Mouse (Mus musculus): ENCODE measurements around the gene Scaf8. TPM values are rescaled to one million over a fixed set of nuclear protein-coding genes. Genes with fewer than 3 reads are reported as not detected.

Scaf8 gene
- polyA plus RNA-seq, 1 experiment from 2014 or later = 20.9 TPM

DNA sequence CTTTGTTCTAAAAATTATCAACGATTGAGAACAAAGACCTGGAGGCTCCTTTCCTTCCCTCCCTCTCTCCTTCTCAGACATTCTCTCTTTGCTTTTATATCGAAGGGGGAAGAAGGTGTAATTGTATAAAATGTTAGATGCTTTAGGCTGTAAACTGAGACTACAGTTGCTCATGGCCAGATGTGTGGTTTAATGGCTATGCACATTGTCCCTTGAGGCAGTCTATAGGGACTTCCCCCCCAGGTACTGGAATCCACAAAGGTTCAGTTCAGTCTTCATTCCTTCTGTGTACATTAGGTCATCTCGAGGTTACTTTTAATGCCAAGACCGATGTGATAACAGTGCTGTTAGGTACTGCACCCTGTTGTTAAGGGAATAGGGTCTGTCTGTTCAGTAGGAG is 89.1 kb downstream of the Scaf8 start:
- Histone ChIP-seq H3K4me1 (no peaks in the 10 kb centered on the region), H3K9me3 (replicated peaks) (no peaks in the 10 kb centered on the region), H3K4me3 (no peak overlapping the region), H3K27ac (replicated peaks) (no peak overlapping the region), H3K27me3 (ENCODE audit: low read depth, poor library complexity, severe bottlenecking) (no peaks in the 10 kb centered on the region), H3K36me3 (peaks cover 86% of the 10 kb centered on the region)
- no peak for DNase-seq (ENCODE audit: low spot score)
- WGBS = 89% methylated on average over 4 of the region's 4 CpGs

DNA sequence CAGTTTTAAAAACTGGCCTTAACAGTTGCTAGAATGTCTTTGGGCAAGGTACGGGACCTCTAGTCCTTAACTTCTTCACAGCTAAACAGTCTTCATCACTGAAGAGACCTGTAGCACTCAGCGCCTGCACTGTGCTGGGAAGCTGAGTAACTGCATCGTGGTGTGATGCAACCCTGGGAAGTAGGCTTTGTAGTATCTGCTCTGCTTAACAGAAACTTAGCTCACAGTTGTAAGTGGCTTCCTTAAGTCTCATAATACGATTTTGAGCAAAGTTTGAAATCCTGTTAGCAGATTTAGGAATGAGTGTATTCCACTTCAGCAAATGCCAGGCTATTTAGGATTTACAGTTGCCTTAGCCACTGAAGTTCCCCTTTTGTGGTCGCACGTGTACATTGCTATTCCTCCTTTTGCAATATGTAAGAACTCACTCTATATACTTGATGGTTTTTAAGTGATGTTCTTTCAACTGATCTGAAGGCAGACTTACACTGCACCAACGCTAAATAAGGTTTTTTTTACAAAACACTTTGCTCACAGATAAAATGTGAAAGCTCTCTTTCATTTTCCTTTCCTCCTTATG is 90.1 kb downstream of the Scaf8 start:
- H3K27ac ChIP-seq (replicated peaks) = no peak overlapping the region
- H3K4me1 ChIP-seq = no peaks in the 10 kb centered on the region
- H3K27me3 ChIP-seq (ENCODE audit: low read depth, poor library complexity, severe bottlenecking) = no peaks in the 10 kb centered on the region
- H3K9me3 ChIP-seq (replicated peaks) = no peaks in the 10 kb centered on the region
- H3K4me3 ChIP-seq = no peak overlapping the region
- 90% methylated on average over 7 of the region's 7 CpGs for WGBS
- H3K36me3 ChIP-seq = peaks cover 85% of the 10 kb centered on the region
- no peak for DNase-seq (ENCODE audit: low spot score)

DNA sequence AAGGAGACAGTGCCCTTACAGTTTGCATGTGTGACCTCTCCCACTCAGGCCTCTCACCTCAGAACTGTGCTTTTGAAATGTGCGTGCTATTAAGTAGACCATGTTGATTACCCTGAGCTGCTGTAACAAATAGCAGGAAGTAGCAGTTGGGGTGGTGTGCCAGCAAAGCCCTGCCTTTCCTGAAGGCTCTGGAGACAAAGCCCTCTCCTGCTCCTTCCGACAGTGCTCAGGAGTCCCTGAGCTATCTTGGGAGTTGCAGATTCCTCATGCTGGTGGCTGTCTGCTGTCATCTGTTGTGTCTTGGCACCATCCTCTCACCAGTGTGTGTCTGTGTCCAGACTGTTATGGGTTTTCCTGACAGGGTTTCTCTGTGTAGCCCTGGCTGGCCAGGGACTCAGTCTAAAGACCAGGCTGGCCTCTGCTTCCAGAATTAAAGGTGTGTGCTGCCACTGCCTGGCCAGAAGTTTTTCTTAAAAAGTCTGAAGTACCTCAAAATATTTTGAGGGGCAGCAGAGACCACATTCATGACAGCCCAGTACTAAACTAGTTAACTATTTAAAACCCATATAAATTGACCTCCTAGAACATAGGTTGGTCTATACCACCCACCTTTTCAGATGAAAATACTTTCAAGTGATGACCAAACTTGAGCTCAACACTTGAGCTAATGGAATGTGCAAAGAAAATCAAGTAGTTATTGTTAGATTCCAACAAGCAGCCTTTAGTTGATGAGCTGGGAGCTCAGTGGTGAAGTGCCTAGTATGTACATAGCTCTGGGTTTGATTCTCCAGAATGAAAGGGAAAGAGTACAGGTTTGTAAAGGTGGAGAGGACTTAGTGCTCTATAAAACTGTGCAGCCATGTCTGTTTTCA is 92.0 kb downstream of the Scaf8 start:
- H3K27ac ChIP-seq (replicated peaks) = no peak overlapping the region
- no peak for DNase-seq (ENCODE audit: low spot score)

DNA sequence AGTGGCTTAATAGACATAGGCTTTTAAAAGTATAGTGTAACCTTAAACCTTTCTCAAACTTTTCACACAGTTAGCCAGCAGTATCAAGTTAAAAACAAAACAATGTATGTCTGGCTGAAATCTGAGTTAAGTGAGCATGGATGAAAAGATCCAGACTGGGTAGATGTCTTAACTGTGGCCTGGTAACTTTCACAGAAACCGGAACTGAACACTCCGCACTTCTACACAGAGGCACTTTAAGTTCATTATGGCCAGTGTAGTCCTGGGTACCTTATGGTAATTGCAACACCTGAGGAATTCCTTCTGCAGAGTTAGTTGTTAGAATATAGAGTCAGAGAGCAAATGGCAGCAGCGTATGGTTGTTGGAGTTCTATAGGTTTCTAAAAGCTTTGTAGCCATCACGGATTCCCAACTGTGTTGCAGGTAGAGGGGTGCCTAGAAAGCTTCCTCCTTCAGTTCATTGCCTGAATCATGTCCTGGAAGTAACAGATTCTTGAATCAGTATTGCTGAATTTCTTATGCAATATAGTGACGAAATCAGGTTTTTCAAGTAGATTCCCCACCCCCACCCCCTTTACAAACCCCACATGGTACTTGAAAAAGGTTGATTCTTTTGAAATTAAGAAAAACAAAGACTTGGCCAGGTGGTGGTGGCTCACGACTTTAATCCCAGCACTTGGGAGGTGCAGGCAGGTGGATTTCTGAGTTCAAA is 92.9 kb downstream of the Scaf8 start:
- WGBS = 90% methylated on average over 6 of the region's 6 CpGs
- Histone ChIP-seq H3K27ac (replicated peaks) (no peak overlapping the region), H3K4me1 (no peaks in the 10 kb centered on the region), H3K9me3 (replicated peaks) (no peaks in the 10 kb centered on the region), H3K4me3 (no peak overlapping the region), H3K36me3 (peaks cover 67% of the 10 kb centered on the region), H3K27me3 (ENCODE audit: low read depth, poor library complexity, severe bottlenecking) (no peaks in the 10 kb centered on the region)
- no peak for DNase-seq (ENCODE audit: low spot score)

More for the DNA sequence above, 92.0 kb downstream of the Scaf8 start:
- Histone ChIP-seq H3K27me3 (ENCODE audit: low read depth, poor library complexity, severe bottlenecking) (no peaks in the 10 kb centered on the region), H3K9me3 (replicated peaks) (no peaks in the 10 kb centered on the region), H3K4me3 (no peak overlapping the region), H3K4me1 (no peaks in the 10 kb centered on the region), H3K36me3 (peaks cover 70% of the 10 kb centered on the region)
- 86% methylated on average over 2 of the region's 2 CpGs for WGBS

DNA sequence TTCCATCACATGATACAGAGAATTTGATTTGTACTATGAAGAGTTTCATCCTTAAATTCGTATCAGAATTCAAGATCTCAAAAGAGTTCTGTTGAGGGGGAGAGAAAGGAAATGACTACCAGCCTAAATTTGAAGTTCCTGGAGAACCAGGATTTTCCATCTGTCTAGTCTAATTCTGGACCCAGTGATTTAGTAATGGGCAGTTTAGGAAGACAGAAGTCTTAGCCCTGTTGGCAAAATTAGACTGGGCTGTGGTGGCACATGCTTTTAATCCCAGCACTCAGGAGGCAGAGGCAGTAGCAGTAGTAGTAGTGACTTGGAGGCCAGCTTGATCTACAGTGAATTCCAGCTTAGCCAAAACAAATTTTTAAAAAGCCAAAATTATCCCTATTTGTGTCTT is 93.7 kb downstream of the Scaf8 start:
- H3K36me3 ChIP-seq = peaks cover 67% of the 10 kb centered on the region
- 84% methylated on average over 1 of the region's 1 CpGs for WGBS
- H3K27ac ChIP-seq (replicated peaks) = no peak overlapping the region

DNA sequence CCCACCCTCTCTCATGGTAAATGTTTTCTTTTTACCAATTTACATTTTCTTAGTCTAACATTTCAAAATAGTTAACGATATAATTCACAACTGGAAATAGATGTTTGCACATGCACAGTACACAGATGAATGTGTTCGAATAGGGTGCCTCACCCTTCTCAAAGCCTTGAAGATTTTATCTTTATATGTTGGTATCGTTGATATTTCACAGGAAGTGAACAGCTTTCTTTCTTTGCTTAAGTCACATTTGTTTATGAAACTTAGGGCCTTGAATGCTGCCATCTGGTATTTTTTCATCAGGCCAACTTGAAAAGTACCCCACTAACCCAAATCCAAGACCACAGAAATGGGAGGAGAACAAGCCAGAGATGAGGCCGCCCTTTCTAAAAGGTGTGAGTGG is 94.8 kb downstream of the Scaf8 start:
- Histone ChIP-seq H3K4me1 (no peaks in the 10 kb centered on the region), H3K27ac (replicated peaks) (no peak overlapping the region), H3K36me3 (peaks cover 62% of the 10 kb centered on the region), H3K27me3 (ENCODE audit: low read depth, poor library complexity, severe bottlenecking) (no peaks in the 10 kb centered on the region), H3K9me3 (replicated peaks) (no peaks in the 10 kb centered on the region), H3K4me3 (no peak overlapping the region)
- DNase-seq (ENCODE audit: low spot score) = no peak
- 93% methylated on average over 4 of the region's 4 CpGs for WGBS

More for the DNA sequence above, 93.7 kb downstream of the Scaf8 start:
- H3K9me3 ChIP-seq (replicated peaks) = no peaks in the 10 kb centered on the region
- H3K4me3 ChIP-seq = no peak overlapping the region
- no peaks in the 10 kb centered on the region for H3K4me1 ChIP-seq
- DNase-seq (ENCODE audit: low spot score) = no peak
- H3K27me3 ChIP-seq (ENCODE audit: low read depth, poor library complexity, severe bottlenecking) = no peaks in the 10 kb centered on the region

DNA sequence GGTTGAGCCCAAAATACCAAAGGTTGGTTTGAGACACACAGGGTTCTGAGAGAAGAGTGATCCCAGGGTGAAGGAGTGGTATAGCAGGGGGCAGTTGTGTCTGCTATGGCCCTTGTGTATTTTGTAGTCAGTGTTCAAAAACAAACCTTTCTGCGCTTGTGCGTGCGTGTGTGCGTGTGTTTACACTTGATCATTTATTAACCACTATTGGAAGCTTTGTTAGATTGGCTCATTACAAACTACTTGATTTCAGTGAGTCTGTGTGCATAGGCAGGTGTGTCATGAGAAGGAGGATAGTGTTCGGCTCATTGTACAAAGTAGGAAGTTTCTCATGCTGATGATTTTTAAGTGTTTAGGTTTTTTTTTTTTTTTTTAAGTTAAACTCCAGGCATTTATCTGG is 95.4 kb downstream of the Scaf8 start:
- no peaks in the 10 kb centered on the region for H3K27me3 ChIP-seq (ENCODE audit: low read depth, poor library complexity, severe bottlenecking)
- WGBS = 94% methylated on average over 5 of the region's 5 CpGs
- no peaks in the 10 kb centered on the region for H3K9me3 ChIP-seq (replicated peaks)
- no peak overlapping the region for H3K27ac ChIP-seq (replicated peaks)
- DNase-seq (ENCODE audit: low spot score) = no peak
- H3K36me3 ChIP-seq = peaks cover 62% of the 10 kb centered on the region
- no peaks in the 10 kb centered on the region for H3K4me1 ChIP-seq
- H3K4me3 ChIP-seq = no peak overlapping the region

DNA sequence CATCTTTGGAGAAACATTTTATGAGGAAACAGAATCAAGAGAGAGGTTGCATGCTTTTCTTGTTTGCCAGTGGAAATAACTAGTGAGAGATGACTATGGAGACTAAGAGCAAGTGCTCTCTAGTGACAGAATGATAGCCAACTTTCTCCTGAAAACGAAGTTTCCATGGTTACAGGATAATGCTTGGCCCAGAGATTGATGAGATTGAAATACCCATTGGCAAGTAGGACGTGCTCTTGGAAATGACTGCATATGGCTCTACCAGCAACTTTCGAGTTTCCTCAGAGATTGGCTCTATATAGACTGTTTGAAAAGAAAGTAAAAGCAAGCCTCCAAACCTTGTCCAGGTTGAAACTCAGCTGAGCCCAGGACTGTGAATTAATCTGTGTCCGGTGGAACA is 97.3 kb downstream of the Scaf8 start:
- H3K9me3 ChIP-seq (replicated peaks) = no peaks in the 10 kb centered on the region
- no peak overlapping the region for H3K27ac ChIP-seq (replicated peaks)
- H3K4me1 ChIP-seq = no peaks in the 10 kb centered on the region
- WGBS = 92% methylated on average over 4 of the region's 4 CpGs
- H3K36me3 ChIP-seq = peaks cover 59% of the 10 kb centered on the region
- no peak for DNase-seq (ENCODE audit: low spot score)
- H3K4me3 ChIP-seq = no peak overlapping the region
- H3K27me3 ChIP-seq (ENCODE audit: low read depth, poor library complexity, severe bottlenecking) = no peaks in the 10 kb centered on the region

DNA sequence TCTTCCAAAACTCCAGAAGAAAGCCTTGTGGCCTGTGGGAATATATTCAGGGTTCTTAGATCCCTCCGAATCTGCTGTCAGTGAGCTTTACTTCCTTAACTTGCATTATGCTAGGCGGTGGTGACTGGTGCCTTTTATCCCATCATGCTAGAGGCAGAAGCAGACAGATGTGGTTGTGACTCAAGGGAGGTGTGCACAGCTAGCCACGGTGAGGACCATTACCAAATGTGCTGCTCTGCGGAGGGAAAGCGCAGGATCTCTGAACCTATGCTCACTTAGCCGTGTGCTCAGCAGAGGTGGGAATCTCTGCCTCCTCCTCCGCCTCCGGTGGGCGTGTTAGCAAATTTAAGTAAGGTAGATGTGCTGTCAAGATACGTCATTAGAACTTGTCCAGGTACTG is 98.1 kb downstream of the Scaf8 start:
- H3K36me3 ChIP-seq = peaks cover 61% of the 10 kb centered on the region

DNA sequence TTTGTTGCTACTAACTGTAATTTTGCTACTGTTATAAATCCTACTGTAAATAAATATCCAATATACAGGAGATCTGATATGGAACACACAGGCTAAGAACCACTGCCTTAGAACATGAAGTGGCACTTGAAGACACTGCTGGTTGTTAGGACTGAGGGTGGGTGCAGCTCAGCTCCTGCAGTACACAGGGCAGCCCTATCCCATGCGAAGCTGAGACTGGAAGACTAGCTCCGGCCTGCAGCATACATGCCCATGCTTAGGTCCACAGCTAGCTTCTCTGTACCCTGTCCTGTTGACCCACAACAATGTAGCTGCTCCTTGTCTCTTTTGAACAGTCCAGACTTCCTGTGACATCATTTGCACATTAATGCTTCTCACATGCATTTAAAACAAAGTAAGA is 100.1 kb downstream of the Scaf8 start:
- no peak for DNase-seq (ENCODE audit: low spot score)
- Histone ChIP-seq H3K4me3 (no peak overlapping the region), H3K27ac (replicated peaks) (no peak overlapping the region), H3K9me3 (replicated peaks) (no peaks in the 10 kb centered on the region), H3K27me3 (ENCODE audit: low read depth, poor library complexity, severe bottlenecking) (no peaks in the 10 kb centered on the region), H3K36me3 (peaks cover 55% of the 10 kb centered on the region), H3K4me1 (no peaks in the 10 kb centered on the region)
- WGBS = 99% methylated on average over 2 of the region's 2 CpGs

More for the DNA sequence above, 98.1 kb downstream of the Scaf8 start:
- H3K27ac ChIP-seq (replicated peaks) = no peak overlapping the region
- H3K27me3 ChIP-seq (ENCODE audit: low read depth, poor library complexity, severe bottlenecking) = no peaks in the 10 kb centered on the region
- no peak for DNase-seq (ENCODE audit: low spot score)
- no peaks in the 10 kb centered on the region for H3K9me3 ChIP-seq (replicated peaks)
- H3K4me3 ChIP-seq = no peak overlapping the region
- H3K4me1 ChIP-seq = no peaks in the 10 kb centered on the region
- WGBS = 96% methylated on average over 10 of the region's 10 CpGs

DNA sequence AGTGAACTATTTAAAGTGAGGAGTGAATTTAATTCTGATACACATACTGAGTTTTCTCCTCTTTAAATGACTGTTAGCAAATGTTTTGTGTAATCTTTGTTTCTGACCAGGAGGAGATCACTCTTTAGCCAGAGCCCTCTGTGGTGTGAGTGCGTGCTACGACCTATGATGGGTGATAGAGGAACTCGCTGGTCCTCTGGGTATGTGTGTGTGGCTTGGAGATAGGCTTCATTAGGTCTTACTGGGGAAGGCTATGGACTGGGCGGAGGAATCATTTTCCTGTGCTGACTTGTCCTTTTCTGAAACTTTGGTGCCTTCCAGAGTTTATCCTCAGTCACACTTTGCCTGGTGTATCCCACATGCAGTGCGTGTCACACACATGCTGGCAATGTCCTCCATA is 102.3 kb downstream of the Scaf8 start:
- H3K4me1 ChIP-seq = no peaks in the 10 kb centered on the region
- no peaks in the 10 kb centered on the region for H3K27me3 ChIP-seq (ENCODE audit: low read depth, poor library complexity, severe bottlenecking)
- H3K27ac ChIP-seq (replicated peaks) = no peak overlapping the region
- H3K36me3 ChIP-seq = peaks cover 52% of the 10 kb centered on the region
- 94% methylated on average over 5 of the region's 5 CpGs for WGBS
- H3K4me3 ChIP-seq = no peak overlapping the region
- H3K9me3 ChIP-seq (replicated peaks) = no peaks in the 10 kb centered on the region
- DNase-seq (ENCODE audit: low spot score) = no peak

DNA sequence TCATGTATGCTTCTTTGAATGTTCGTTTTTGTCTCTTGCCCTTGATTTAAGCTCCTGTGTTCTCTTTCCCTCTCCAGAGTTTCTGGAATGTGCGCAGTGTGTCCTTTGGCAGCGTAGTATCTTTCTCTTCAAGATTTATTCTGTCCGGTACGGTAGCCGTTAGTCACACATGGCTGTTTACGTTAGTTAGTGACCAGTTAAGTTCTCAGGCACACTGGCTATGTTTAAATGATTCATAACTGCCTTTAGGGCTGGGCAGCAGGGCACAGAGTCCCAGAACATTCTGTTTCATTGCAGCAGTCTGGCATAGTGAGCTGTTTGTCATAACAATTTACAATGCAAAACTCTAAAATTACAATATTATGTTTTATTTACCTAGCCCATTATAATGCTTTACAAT is 103.6 kb downstream of the Scaf8 start:
- no peaks in the 10 kb centered on the region for H3K9me3 ChIP-seq (replicated peaks)
- no peaks in the 10 kb centered on the region for H3K4me1 ChIP-seq
- H3K36me3 ChIP-seq = peaks cover 39% of the 10 kb centered on the region
- H3K27ac ChIP-seq (replicated peaks) = no peak overlapping the region
- no peaks in the 10 kb centered on the region for H3K27me3 ChIP-seq (ENCODE audit: low read depth, poor library complexity, severe bottlenecking)
- WGBS = 94% methylated on average over 7 of the region's 7 CpGs
- no peak for DNase-seq (ENCODE audit: low spot score)
- H3K4me3 ChIP-seq = no peak overlapping the region

DNA sequence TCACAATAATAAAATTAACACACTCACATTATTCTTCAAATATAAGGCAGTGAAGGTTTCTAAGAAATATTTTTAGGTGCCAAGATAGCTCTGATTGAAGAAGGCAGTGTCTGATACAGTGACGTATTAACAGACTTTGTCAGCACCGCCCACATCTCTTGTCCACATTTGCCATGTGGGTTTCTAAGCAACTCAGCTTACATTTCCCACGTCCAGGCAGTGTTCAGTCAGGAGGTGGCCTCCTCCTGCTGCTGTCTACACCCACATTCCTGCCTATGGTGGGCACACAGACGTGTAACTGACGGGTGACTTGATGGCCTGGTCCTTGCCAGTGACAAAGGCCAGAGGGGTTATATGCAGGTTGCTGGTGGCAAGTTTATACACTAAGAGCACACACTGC is 104.1 kb downstream of the Scaf8 start:
- no peaks in the 10 kb centered on the region for H3K27me3 ChIP-seq (ENCODE audit: low read depth, poor library complexity, severe bottlenecking)
- peaks cover 35% of the 10 kb centered on the region for H3K36me3 ChIP-seq
- no peak for DNase-seq (ENCODE audit: low spot score)
- no peaks in the 10 kb centered on the region for H3K9me3 ChIP-seq (replicated peaks)
- no peaks in the 10 kb centered on the region for H3K4me1 ChIP-seq
- H3K4me3 ChIP-seq = no peak overlapping the region
- no peak overlapping the region for H3K27ac ChIP-seq (replicated peaks)
- 71% methylated on average over 5 of the region's 5 CpGs for WGBS
